Comparison of ENCODE assay signal across 8 mouse cellular contexts in the genomic region with DNA sequence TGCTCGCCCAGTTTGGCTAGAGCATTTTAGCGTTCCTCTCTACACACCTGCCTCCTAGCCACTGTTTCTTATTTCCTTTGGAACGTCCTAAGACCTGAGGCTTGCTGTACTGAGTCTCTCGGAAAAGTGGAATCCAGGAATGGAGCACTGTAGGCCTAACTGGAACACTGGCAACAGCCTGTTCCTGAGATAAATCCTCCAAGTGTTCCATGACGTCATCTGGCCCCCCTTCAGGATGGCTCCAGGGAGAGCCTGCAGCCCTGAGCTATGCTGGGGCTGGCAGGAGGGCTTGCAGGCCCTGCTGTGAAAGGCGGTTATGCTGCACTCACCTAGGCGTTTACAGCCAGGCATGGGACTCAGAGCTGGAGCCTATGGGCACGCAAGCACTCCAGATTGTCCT.
DNase-seq lines count a peak whose midpoint lies in the region; ATAC-seq and TF ChIP-seq lines count a peak whose summit lies in the region.

No protein-coding gene starts in this region.

- no peaks in the 10 kb centered on the region for H3K9me3 ChIP-seq in hindbrain, embryonic 14.5 days (ENCODE audit: control insufficient read depth, low read length)
- no peaks in the 10 kb centered on the region for H3K9me3 ChIP-seq in hindbrain, embryonic 12.5 days (replicated peaks)

- no peaks in the 10 kb centered on the region for H3K36me3 ChIP-seq in hindbrain, embryonic 14.5 days (replicated peaks; ENCODE audit: control insufficient read depth, insufficient read depth)
- no peaks in the 10 kb centered on the region for H3K36me3 ChIP-seq in hindbrain, embryonic 12.5 days
- no peaks in the 10 kb centered on the region for H3K36me3 ChIP-seq in kidney, adult 2 months (ENCODE audit: control insufficient read depth, insufficient read depth, low read length)

- H3K4me2 ChIP-seq in hindbrain, embryonic 14.5 days (replicated peaks), result no peak overlapping the region
- no peak overlapping the region for H3K4me2 ChIP-seq in hindbrain, embryonic 12.5 days (replicated peaks)

- no peak overlapping the region for H3K27ac ChIP-seq in hindbrain, embryonic 14.5 days
- H3K27ac ChIP-seq in hindbrain, embryonic 12.5 days, result no peak overlapping the region
- H3K27ac ChIP-seq in gastrocnemius, adult 2 months, result peak overlapping the region; percentile 38
- no peak overlapping the region for H3K27ac ChIP-seq in kidney, adult 2 months (ENCODE audit: insufficient read depth, low read depth, low read length)

- DNase-seq in hindbrain, embryonic 14.5 days (ENCODE audit: low spot score), result no peak
- DNase-seq in adrenal gland, postnatal 10 days, result peak; percentile 63
- peak; percentile 55 for DNase-seq in gastrocnemius, adult 2 months
- peak; percentile 18 for DNase-seq in kidney, adult 2 months
- peak; percentile 48 for DNase-seq in lung, postnatal 14 days
- no peak for DNase-seq in urinary bladder, postnatal 10 days (ENCODE audit: low spot score)
- DNase-seq in yolk sac, embryonic 10.5 days (ENCODE audit: low spot score), result no peak

- no peaks in the 10 kb centered on the region for H3K4me1 ChIP-seq in hindbrain, embryonic 14.5 days (replicated peaks; ENCODE audit: control insufficient read depth, insufficient read depth, low read length)
- H3K4me1 ChIP-seq in hindbrain, embryonic 12.5 days, result no peaks in the 10 kb centered on the region; the same call in 1 of the 2 replicates
- H3K4me1 ChIP-seq in kidney, adult 2 months (ENCODE audit: control insufficient read depth, insufficient read depth, low read length), result no peaks in the 10 kb centered on the region

- no peak for TF ChIP-seq POLR2A in kidney, adult 2 months (IDR thresholded peaks at IDR 0.05; ENCODE audit: low read depth, low read length)

- 0 out of 2 replicates have a peak, but pooled peaks have one; percentile 14 for ATAC-seq in hindbrain, embryonic 14.5 days (ENCODE audit: low FRiP score)
- no peak for ATAC-seq in hindbrain, embryonic 12.5 days (ENCODE audit: low FRiP score)

- H3K27me3 ChIP-seq in hindbrain, embryonic 14.5 days (ENCODE audit: control insufficient read depth, insufficient read depth, low read length), result no peaks in the 10 kb centered on the region
- H3K27me3 ChIP-seq in hindbrain, embryonic 12.5 days, result no peaks in the 10 kb centered on the region
- no peaks in the 10 kb centered on the region for H3K27me3 ChIP-seq in kidney, adult 2 months (replicated peaks; ENCODE audit: control insufficient read depth, insufficient read depth, low read length)

- intact Hi-C loops in gastrocnemius, adult 2 months (cut with DNase I), result no loop called here

- no peak for TF ChIP-seq CTCF in gastrocnemius, adult 2 months (IDR thresholded peaks at IDR 0.05)
- no peak for TF ChIP-seq CTCF in kidney, adult 2 months (conservative IDR thresholded peaks at IDR 0.05; ENCODE audit: insufficient read depth, insufficient read length, low read depth, low read length)

- no peak overlapping the region for H3K9ac ChIP-seq in hindbrain, embryonic 14.5 days
- H3K9ac ChIP-seq in hindbrain, embryonic 12.5 days, result no peak overlapping the region

- no peak overlapping the region for H3K4me3 ChIP-seq in hindbrain, embryonic 14.5 days (replicated peaks; ENCODE audit: low read length)
- no peak overlapping the region for H3K4me3 ChIP-seq in hindbrain, embryonic 12.5 days
- no peak overlapping the region for H3K4me3 ChIP-seq in gastrocnemius, adult 2 months
- H3K4me3 ChIP-seq in kidney, adult 2 months (ENCODE audit: insufficient read depth, low read depth, low read length), result no peak overlapping the region

- 39% methylated on average over 8 of the region's 8 CpGs for WGBS in hindbrain, embryonic 14.5 days
- WGBS in hindbrain, embryonic 12.5 days, result 39% methylated on average over 8 of the region's 8 CpGs
- 44% methylated on average over 8 of the region's 8 CpGs for WGBS in kidney, adult 2 months

Comparison
In these comparisons a context has a peak if more than half of its experiments do, and no peak if none do; other contexts are left out.
1. DNase-seq: peak in adrenal gland, postnatal 10 days (single experiment), gastrocnemius, adult 2 months (single experiment), kidney, adult 2 months (single experiment) and lung, postnatal 14 days (single experiment); none in hindbrain, embryonic 14.5 days (single experiment), urinary bladder, postnatal 10 days (single experiment) and yolk sac, embryonic 10.5 days (single experiment).